Mouse (Mus musculus) limb, embryonic 13.5 days (tissue): ENCODE measurements around the gene Tspan1. TPM values are rescaled to one million over a fixed set of nuclear protein-coding genes. Genes with fewer than 3 reads are reported as not detected.

Source experiments
- polyA plus RNA-seq: library from polyadenylated mRNA; unstranded; fragments of >200 nt; fragmentation: Nextera tagmentation; extraction: Ambion mirVana; gene quantifications from 2 replicates; pipeline ENCODE4 v1.2.1, GENCODE M21; 2015

Tspan1 gene
- polyA plus RNA-seq, 1 experiment from 2014 or later = 0.10 TPM

Other genes with a start within 250 kb of the Tspan1 start
- 0.18 TPM in 1 of 2 replicates, not detected in the other for gene Dmbx1, start 227.7 kb downstream of the Tspan1 start, polyA plus RNA-seq
- 0.61 and 0.75 TPM in 2 replicates for gene Faah, start 149.7 kb downstream of the Tspan1 start, polyA plus RNA-seq
- gene Nsun4, start 113.7 kb downstream of the Tspan1 start, polyA plus RNA-seq = 19.8 and 20.0 TPM in 2 replicates
- 456 and 481 TPM in 2 replicates for gene Uqcrh, start 92.5 kb downstream of the Tspan1 start, polyA plus RNA-seq
- gene Lrrc41, start 92.3 kb downstream of the Tspan1 start, polyA plus RNA-seq = 83.1 and 86.8 TPM in 2 replicates
- gene Rad54l, start 43.9 kb downstream of the Tspan1 start, polyA plus RNA-seq = 38.0 TPM in 2 replicates
- gene Pomgnt1, start 43.8 kb downstream of the Tspan1 start, polyA plus RNA-seq = 63.4 and 69.0 TPM in 2 replicates
- 2.3 and 2.6 TPM in 2 replicates for gene Lurap1, start 16.3 kb downstream of the Tspan1 start, polyA plus RNA-seq
- not detected in 2 replicates for gene 1700042G07Rik, start 5.8 kb upstream of the Tspan1 start, polyA plus RNA-seq
- not detected in 2 replicates for gene Gm49337, start 5.8 kb upstream of the Tspan1 start, polyA plus RNA-seq
- gene Pik3r3, start 54.0 kb upstream of the Tspan1 start, polyA plus RNA-seq = 25.3 and 27.9 TPM in 2 replicates